In the genomic region with DNA sequence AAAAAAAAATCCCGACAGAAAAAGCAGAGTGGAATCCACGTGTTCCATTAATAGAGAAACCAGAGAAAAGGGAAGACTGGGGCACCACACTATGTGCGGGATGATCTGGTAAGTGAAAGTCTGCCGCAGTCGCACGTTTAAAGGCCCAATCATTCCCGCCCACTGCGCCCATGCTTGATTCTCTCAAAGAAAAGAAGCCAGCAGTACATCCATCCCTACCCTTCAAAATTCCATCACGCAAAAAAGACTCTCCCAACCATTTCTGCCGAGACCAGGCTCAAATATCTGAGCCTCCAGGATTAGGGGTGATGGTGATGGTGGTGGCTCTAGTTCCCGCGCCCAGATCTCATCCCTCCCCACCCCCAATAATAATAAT, we compare ENCODE assay signal across 8 mouse cellular contexts. TPM values are rescaled to one million over a fixed set of nuclear protein-coding genes. Genes with fewer than 3 reads are reported as not detected.
A peak's percentile ranks its signal among the peaks of the same experiment; 100 is the strongest.
DNase-seq lines count a peak whose midpoint lies in the region; ATAC-seq and TF ChIP-seq lines count a peak whose summit lies in the region.

No protein-coding gene starts in this region.

- peak overlapping the region; percentile 75 for H3K27ac ChIP-seq in MEL (ENCODE audit: control insufficient read depth, low read depth, low read length)
- no peak overlapping the region for H3K27ac ChIP-seq in embryonic facial prominence, embryonic 15.5 days (replicated peaks)

- H3K27me3 ChIP-seq in MEL (ENCODE audit: control insufficient read depth in 1 of 2, insufficient read depth in 2 of 2, low read length in 2 of 2) = no peaks in the 10 kb centered on the region
- H3K27me3 ChIP-seq in embryonic facial prominence, embryonic 15.5 days = no peaks in the 10 kb centered on the region

- TF ChIP-seq CTCF in MEL (IDR thresholded peaks at IDR 0.05 in 2 of 3, conservative IDR thresholded peaks at IDR 0.05 in 1 of 3; ENCODE audit: control insufficient read depth in 1 of 3, insufficient read depth in 1 of 3, low read depth in 2 of 3, low read length in 3 of 3, poor library complexity in 1 of 3, severe bottlenecking in 1 of 3) = no peak

- ATAC-seq in embryonic facial prominence, embryonic 15.5 days (ENCODE audit: insufficient number of reproducible peaks, low FRiP score, low TSS enrichment, low read depth) = no peak
- ATAC-seq in megakaryocyte-erythroid progenitor cell, adult 5-6 weeks (replicated peaks; ENCODE audit: low FRiP score, low TSS enrichment, poor library complexity, severe bottlenecking) = no peak

- H3K4me1 ChIP-seq in MEL (ENCODE audit: control insufficient read depth in 1 of 2, insufficient read depth in 2 of 2, low read length in 2 of 2) = peaks cover 9 to 24% of the 10 kb centered on the region in 2 experiments
- no peaks in the 10 kb centered on the region for H3K4me1 ChIP-seq in embryonic facial prominence, embryonic 15.5 days

- no peak for TF ChIP-seq RAD21 in MEL (IDR thresholded peaks at IDR 0.05; ENCODE audit: low read depth, low read length)

- no peak for TF ChIP-seq EP300 in MEL (IDR thresholded peaks at IDR 0.05; ENCODE audit: low read depth in 1 of 2, low read length in 2 of 2)

- peak overlapping the region; percentile 59 to 95 for H3K4me3 ChIP-seq in MEL (ENCODE audit: control insufficient read depth in 1 of 2, insufficient read depth in 1 of 2, low read depth in 2 of 2, low read length in 2 of 2)
- peak overlapping the region; percentile 58 for H3K4me3 ChIP-seq in embryonic facial prominence, embryonic 15.5 days (replicated peaks)

- H3K4me2 ChIP-seq in embryonic facial prominence, embryonic 15.5 days (replicated peaks) = peak overlapping the region; percentile 53

- peak overlapping the region; percentile 96 for H3K9ac ChIP-seq in MEL (ENCODE audit: control insufficient read depth, low read depth, low read length, poor library complexity, severe bottlenecking)
- 0 out of 2 replicates have a peak overlapping the region, but pooled peaks have one; percentile 39 for H3K9ac ChIP-seq in embryonic facial prominence, embryonic 15.5 days

- peak in 1 of 2 experiments; percentile 34; a peak in 1 of 4 replicates for TF ChIP-seq POLR2A in MEL (IDR thresholded peaks at IDR 0.05; ENCODE audit: control insufficient read depth in 1 of 2, insufficient read depth in 1 of 2, low read depth in 1 of 2, low read length in 2 of 2, poor library complexity in 1 of 2)

- peaks cover 2 to 28% of the 10 kb centered on the region in 2 experiments; a peak in 3 of 4 replicates for H3K36me3 ChIP-seq in MEL (ENCODE audit: control insufficient read depth in 1 of 2, insufficient read depth in 2 of 2, low read length in 2 of 2)
- H3K36me3 ChIP-seq in embryonic facial prominence, embryonic 15.5 days = no peaks in the 10 kb centered on the region

- H3K9me3 ChIP-seq in MEL (replicated peaks; ENCODE audit: insufficient read depth, low read length) = no peaks in the 10 kb centered on the region
- H3K9me3 ChIP-seq in embryonic facial prominence, embryonic 15.5 days (replicated peaks) = no peaks in the 10 kb centered on the region

- DNase-seq in kidney, adult 9 months = peak; percentile 3
- DNase-seq in kidney, adult 18-20 months = no peak
- peak; percentile 65 for DNase-seq in MEL (ENCODE audit: low read depth, low spot score)
- DNase-seq in kidney, postnatal 4 days = peak; percentile 12 to 13
- DNase-seq in neural tube, embryonic 10.5 days (ENCODE audit: extremely low spot score, low spot score) = peak; percentile 26
- no peak for DNase-seq in ovary, postnatal 14 days (ENCODE audit: low spot score)

- peaks cover 59% of the 10 kb centered on the region for H3K79me2 ChIP-seq in MEL (ENCODE audit: control insufficient read depth, insufficient read depth, low read length, poor library complexity)

- WGBS in embryonic facial prominence, embryonic 15.5 days = 22% methylated on average over 12 of the region's 12 CpGs

TF ChIP-seq in MEL, 35 proteins besides CTCF, POLR2A, EP300 and RAD21:
- TF ChIP-seq JUND (IDR thresholded peaks at IDR 0.05; ENCODE audit: low read depth, low read length) (no peak), MYC (IDR thresholded peaks at IDR 0.05; ENCODE audit: low read depth, low read length) (peak; percentile 64; the same call in 1 of the 2 replicates), MXI1 (IDR thresholded peaks at IDR 0.05; ENCODE audit: low read depth, low read length) (peak; percentile 87), MAX (IDR thresholded peaks at IDR 0.05; ENCODE audit: low read length) (peak; percentile 77), E2F4 (IDR thresholded peaks at IDR 0.05; ENCODE audit: borderline replicate concordance, low read depth, low read length) (peak; percentile 87; the same call in 1 of the 2 replicates), MAFK (IDR thresholded peaks at IDR 0.05; ENCODE audit: borderline replicate concordance, low read depth, low read length) (no peak)

RNA-seq across cellular contexts. Expression of a gene that starts 1.3 kb away (rescaled TPM):
- total RNA-seq in MEL (2012; rRNA removed) = 102 and 137 TPM in 2 replicates
- polyA plus RNA-seq in MEL (2012; ENCODE audit: insufficient read depth in 1 of 2, insufficient read length in 2 of 2, low read depth in 1 of 2, low replicate concordance in 2 of 2, missing spikeins in 1 of 2) = 100 to 1,000 TPM; 144 to 681 TPM
- polyA plus RNA-seq in embryonic facial prominence, embryonic 15.5 days (2015; fragmentation: Nextera tagmentation; extraction: Ambion mirVana) = 46.2 and 46.7 TPM in 2 replicates
- total RNA-seq in megakaryocyte-erythroid progenitor cell, adult 5-6 weeks (2014; fragmentation: Nextera tagmentation) = 41.1 and 47.1 TPM in 2 replicates
- total RNA-seq in megakaryocyte-erythroid progenitor cell, adult 5-6 weeks (2017) = 73.1 and 98.1 TPM in 2 replicates

Comparison
In these comparisons a context has a peak if more than half of its experiments do, and no peak if none do; other contexts are left out.
1. DNase-seq: peak in kidney, adult 9 months (single experiment), MEL (single experiment), kidney, postnatal 4 days (2 of 2) and neural tube, embryonic 10.5 days (single experiment); none in kidney, adult 18-20 months (single experiment) and ovary, postnatal 14 days (single experiment).